Mouse (Mus musculus) hindbrain, postnatal 0 days (tissue): ENCODE results near the gene Zfp607b. TPM values are rescaled to one million over a fixed set of nuclear protein-coding genes. Genes with fewer than 3 reads are reported as not detected.

Source experiments
- ATAC-seq: fragments of 200-750 bp; cut with Nextera tagmentation; 2 replicates; pipeline ENCODE4 v1.8.0; 2017; ENCODE audit warnings: mild to moderate bottlenecking, moderate TSS enrichment, moderate library complexity
- DNase-seq: peaks from one replicate; pipeline ENCODE4 v3.0.0-alpha.2; 2015; ENCODE audit warnings: low spot score
- H3K27ac ChIP-seq: fragments of 300-500 bp; sonication (generic); 2 replicates; pipeline ENCODE4 v1.5.1; 2014; ENCODE audit warnings: mild to moderate bottlenecking
- H3K27me3 ChIP-seq: fragments of 300-500 bp; sonication (generic); 2 replicates; pipeline ENCODE4 v1.6.1; 2014; ENCODE audit warnings: low read length, mixed read lengths; ENCODE audit not compliant: insufficient read depth
- H3K36me3 ChIP-seq: fragments of 300-500 bp; sonication (generic); 2 replicates; pipeline ENCODE4 v1.6.1; 2014; ENCODE audit warnings: low read length, mixed read lengths; ENCODE audit not compliant: insufficient read depth
- H3K4me1 ChIP-seq: fragments of 300-500 bp; sonication (generic); 2 replicates; pipeline ENCODE4 v1.6.1; 2014; ENCODE audit warnings: antibody characterized with exemption, low read length, mixed read lengths; ENCODE audit not compliant: insufficient read depth
- H3K4me2 ChIP-seq: fragments of 300-500 bp; sonication (generic); 2 replicates; pipeline ENCODE4 v1.6.1; 2014; ENCODE audit warnings: low read depth, mild to moderate bottlenecking, low read length, moderate library complexity, mixed read lengths
- H3K4me3 ChIP-seq: fragments of 300-500 bp; sonication (generic); 2 replicates; pipeline ENCODE4 v1.5.1; 2014; ENCODE audit warnings: low read length
- H3K9ac ChIP-seq: fragments of 300-500 bp; sonication (generic); replicated peaks from 2 replicates; pipeline ENCODE4 v1.6.1; 2014; ENCODE audit warnings: mild to moderate bottlenecking, low read length, moderate library complexity, mixed read lengths
- H3K9me3 ChIP-seq: fragments of 300-500 bp; sonication (generic); 2 replicates; pipeline ENCODE4 v1.6.1; 2016; ENCODE audit warnings: low read length, mixed read lengths
- CTCF ChIP-seq: IDR thresholded peaks from 2 replicates; pipeline ENCODE4 v1.5.1; 2016; ENCODE audit warnings: antibody characterized with exemption, control low read depth, low read depth
- WGBS: fragments of 180-500 bp; shearing (Covaris S2); extraction: QIAGEN DNeasy Blood & Tissue Kit; methylation state at CpG from one replicate; pipeline ENCODE4 v1.1.7; 2014; 5-methylcytosine and 5-hydroxymethylcytosine counted together
- polyA plus RNA-seq: library from polyadenylated mRNA; unstranded; fragments of >200 nt; fragmentation: Nextera tagmentation; extraction: Ambion mirVana; gene quantifications from 2 replicates; pipeline ENCODE4 v1.2.1, GENCODE M21; 2015
- total RNA-seq: library from RNA; depleted of rRNA; stranded (reverse); fragments of >200 nt; gene quantifications from 2 replicates; pipeline ENCODE4 v1.2.3, GENCODE M21; 2014

The Zfp607b gene
- total and polyA plus RNA-seq, 2 experiments from 2014 or later = 5.6 to 8.5 TPM

DNA sequence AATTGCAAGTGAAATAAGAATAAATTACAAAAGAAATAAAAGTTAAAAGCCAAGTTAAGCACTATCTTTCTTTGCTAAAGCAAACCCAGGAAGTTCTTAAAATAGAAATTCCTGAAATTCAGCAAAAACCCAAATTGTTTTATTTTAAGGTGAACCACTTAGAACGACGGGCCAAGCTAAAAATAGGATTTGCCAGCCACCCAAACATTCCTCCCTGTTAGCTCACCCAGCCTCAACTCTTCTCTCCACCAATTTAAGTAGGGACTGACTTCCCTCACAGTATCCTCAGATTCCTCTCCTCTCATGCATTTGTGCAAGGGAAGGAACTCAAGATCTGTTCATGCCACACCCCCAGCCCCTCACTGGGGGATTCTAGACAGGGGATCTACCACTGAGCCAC lies 5.9 kb upstream of the Zfp607b start:
- no peak for DNase-seq
- Histone ChIP-seq H3K4me3 (no peak overlapping the region), H3K9ac (no peak overlapping the region), H3K27ac (no peak overlapping the region), H3K9me3 (no peaks in the 10 kb centered on the region), H3K36me3 (no peaks in the 10 kb centered on the region), H3K4me1 (0 out of 2 replicates have a peak, but pooled peaks cover under 1% of the 10 kb centered on the region), H3K4me2 (no peak overlapping the region), H3K27me3 (no peaks in the 10 kb centered on the region)
- ATAC-seq = no peak
- no peak for TF ChIP-seq CTCF
- 71% methylated on average over 2 of the region's 2 CpGs for WGBS

DNA sequence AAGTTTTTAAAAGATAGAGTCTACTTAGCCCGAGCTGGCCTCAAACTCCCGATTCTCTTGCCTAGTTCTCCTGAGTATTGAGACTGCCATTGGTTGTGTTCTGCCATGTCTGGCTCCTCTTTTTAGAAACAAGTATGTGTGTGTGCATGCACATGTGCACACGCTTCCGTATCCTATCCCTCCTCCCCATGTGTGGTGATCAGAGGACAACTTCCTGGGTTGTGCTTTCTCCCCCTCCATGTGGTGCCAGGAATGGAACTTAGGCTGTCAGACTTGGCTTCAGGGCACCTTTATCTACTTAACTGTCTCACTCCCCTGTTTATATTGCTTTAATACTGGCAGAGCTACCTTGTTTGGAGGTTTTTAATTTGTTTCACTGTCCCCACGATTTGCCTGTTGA lies 3.9 kb upstream of the Zfp607b start:
- peak overlapping the region; percentile 43 for H3K4me2 ChIP-seq
- no peak for ATAC-seq
- no peaks in the 10 kb centered on the region for H3K9me3 ChIP-seq
- H3K4me1 ChIP-seq = 0 out of 2 replicates have a peak, but pooled peaks cover 3% of the 10 kb centered on the region
- DNase-seq = no peak
- H3K27me3 ChIP-seq = no peaks in the 10 kb centered on the region
- H3K27ac ChIP-seq = peak overlapping the region; percentile 45; the same call in 1 of the 2 replicates
- TF ChIP-seq CTCF = no peak
- H3K36me3 ChIP-seq = no peaks in the 10 kb centered on the region
- WGBS = 36% methylated on average over 5 of the region's 5 CpGs
- H3K9ac ChIP-seq = no peak overlapping the region
- 0 out of 2 replicates have a peak overlapping the region, but pooled peaks have one; percentile 15 for H3K4me3 ChIP-seq

DNA sequence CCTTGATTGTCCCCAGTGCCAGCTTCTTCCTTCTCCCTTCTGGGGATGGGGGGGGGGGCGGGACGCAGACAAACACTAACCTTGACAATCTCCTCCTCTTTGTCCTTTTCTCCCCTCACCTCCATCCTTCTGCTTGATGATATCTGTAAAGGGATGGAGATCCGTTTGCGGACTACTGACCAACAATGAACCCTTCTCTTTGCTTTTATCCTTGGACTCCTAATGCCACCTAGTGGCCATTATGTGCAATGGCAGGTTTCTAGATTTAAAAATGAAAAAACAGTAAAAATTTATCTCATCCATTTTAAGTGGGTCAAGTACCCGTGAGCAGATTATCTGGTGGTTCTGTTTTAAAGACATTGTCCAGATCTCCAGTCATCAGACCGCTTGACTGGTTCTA lies 3.5 kb upstream of the Zfp607b start:
- WGBS = 3% methylated on average over 6 of the region's 6 CpGs
- Histone ChIP-seq H3K4me1 (0 out of 2 replicates have a peak, but pooled peaks cover 3% of the 10 kb centered on the region), H3K4me2 (peak overlapping the region; percentile 43), H3K4me3 (peak overlapping the region; percentile 15; the same call in 1 of the 2 replicates), H3K9me3 (no peaks in the 10 kb centered on the region), H3K36me3 (no peaks in the 10 kb centered on the region), H3K9ac (no peak overlapping the region), H3K27me3 (no peaks in the 10 kb centered on the region), H3K27ac (peak overlapping the region; percentile 45; the same call in 1 of the 2 replicates)
- DNase-seq (peak; percentile 72), ATAC-seq (no peak)
- peak; percentile 86 for TF ChIP-seq CTCF

DNA sequence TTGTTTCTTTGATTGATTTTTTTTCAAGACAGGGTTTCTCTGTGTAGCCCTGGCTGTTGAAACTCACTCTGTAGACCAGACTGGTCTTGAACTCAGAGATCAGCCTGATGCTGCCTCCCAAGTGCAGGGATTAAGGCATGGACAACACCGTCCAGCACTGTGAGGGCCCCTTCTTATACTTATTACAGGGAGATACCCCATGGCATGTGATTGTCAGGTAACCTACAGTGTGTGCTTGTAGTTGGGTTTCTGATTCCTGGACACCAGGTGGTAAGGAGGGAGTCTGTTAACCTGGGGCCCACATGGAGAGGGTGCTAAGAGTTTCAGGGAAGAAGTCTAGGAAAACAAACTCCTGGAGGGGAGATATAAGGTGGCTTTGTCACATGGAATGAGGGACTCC lies 2.1 kb upstream of the Zfp607b start:
- DNase-seq = no peak

DNA sequence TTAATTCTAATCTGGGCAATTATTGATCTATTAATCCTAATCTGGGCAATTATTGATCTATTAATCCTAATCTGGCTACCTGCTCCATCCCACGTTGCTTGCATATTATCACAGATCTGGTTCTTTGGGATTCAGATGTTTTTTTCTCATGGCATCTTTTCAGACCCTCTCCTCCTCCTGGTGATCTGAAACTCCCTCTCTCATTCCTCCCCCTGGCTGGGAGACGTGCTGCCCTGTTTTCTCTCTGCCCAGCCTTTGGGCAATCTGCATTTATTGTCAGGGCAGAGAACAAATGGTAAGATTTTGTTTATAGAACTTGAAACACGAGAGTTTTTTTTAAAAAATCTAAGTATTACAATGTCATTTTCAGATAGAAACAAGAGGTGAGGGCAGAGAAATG lies 1.3 kb upstream of the Zfp607b start:
- H3K4me2 ChIP-seq = 0 out of 2 replicates have a peak overlapping the region, but pooled peaks have one; percentile 70
- H3K36me3 ChIP-seq = no peaks in the 10 kb centered on the region
- 0 out of 2 replicates have a peak, but pooled peaks cover 3% of the 10 kb centered on the region for H3K4me1 ChIP-seq
- TF ChIP-seq CTCF = no peak
- no peak overlapping the region for H3K9ac ChIP-seq
- ATAC-seq (no peak), DNase-seq (no peak)
- H3K27me3 ChIP-seq = no peaks in the 10 kb centered on the region
- H3K9me3 ChIP-seq = no peaks in the 10 kb centered on the region
- no peak overlapping the region for H3K4me3 ChIP-seq
- 69% methylated on average over 3 of the region's 3 CpGs for WGBS
- no peak overlapping the region for H3K27ac ChIP-seq

More for the DNA sequence above, 2.1 kb upstream of the Zfp607b start:
- Histone ChIP-seq H3K4me3 (no peak overlapping the region), H3K36me3 (no peaks in the 10 kb centered on the region), H3K4me1 (0 out of 2 replicates have a peak, but pooled peaks cover 3% of the 10 kb centered on the region), H3K9me3 (no peaks in the 10 kb centered on the region), H3K4me2 (no peak overlapping the region), H3K27ac (no peak overlapping the region), H3K27me3 (no peaks in the 10 kb centered on the region), H3K9ac (no peak overlapping the region)
- no peak for TF ChIP-seq CTCF
- no peak for ATAC-seq
- WGBS = 74% methylated on average over 1 of the region's 1 CpGs

DNA sequence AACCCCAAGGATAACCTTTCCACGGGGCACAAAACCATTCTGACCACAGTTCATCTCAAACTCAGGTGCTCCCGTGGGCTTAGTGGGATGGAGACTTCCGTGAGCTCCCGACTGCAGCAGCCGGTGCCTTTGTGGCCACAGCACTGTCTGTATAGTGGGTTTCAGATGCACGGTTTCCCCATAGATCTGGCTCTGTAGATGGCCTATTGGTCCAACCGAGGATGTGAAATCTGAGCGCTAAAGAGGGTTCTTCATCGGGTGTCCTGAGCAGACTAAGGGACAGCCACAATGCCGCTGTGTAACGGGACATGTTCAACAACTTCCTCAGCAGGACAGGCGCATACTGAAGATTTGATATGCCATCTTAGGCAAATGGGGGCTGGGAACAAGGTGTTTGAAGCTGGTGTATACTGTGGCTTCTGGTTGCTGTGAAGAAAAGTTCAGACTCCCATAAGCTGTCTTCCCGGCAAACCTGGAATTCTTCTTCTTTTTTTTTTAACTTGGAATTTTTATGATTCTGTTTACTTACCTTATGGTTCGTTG lies 823 bp upstream of the Zfp607b start:
- DNase-seq (no peak), ATAC-seq (no peak)
- Histone ChIP-seq H3K36me3 (no peaks in the 10 kb centered on the region), H3K9ac (peak overlapping the region; percentile 47), H3K4me2 (peak overlapping the region; percentile 70), H3K4me1 (0 out of 2 replicates have a peak, but pooled peaks cover 3% of the 10 kb centered on the region), H3K9me3 (no peaks in the 10 kb centered on the region), H3K27ac (peak overlapping the region; percentile 78), H3K4me3 (peak overlapping the region; percentile 38), H3K27me3 (no peaks in the 10 kb centered on the region)
- 31% methylated on average over 14 of the region's 14 CpGs for WGBS
- TF ChIP-seq CTCF = no peak

DNA sequence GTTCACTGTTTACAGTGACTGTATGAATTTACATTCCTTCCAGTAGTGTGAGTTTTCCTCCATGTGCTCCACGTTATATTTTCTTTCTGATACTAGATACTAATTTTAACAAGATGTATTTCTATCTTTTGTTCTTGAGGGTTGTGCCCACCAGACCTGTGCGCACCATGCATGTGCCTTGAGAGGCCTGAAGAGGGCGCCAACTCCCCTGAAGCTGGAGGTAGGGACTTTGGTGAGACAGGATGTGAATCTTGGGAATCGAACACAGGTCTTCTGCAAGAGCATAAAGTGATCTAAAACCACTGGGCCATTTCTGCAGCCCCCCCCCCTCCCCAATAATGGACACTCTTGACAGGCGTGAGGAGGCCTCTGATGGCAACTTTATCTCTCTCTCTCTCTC lies 1.9 kb downstream of the Zfp607b start:
- H3K4me1 ChIP-seq = 0 out of 2 replicates have a peak, but pooled peaks cover 3% of the 10 kb centered on the region
- H3K27ac ChIP-seq = no peak overlapping the region
- 39% methylated on average over 5 of the region's 5 CpGs for WGBS
- H3K9ac ChIP-seq = no peak overlapping the region
- H3K36me3 ChIP-seq = no peaks in the 10 kb centered on the region
- no peaks in the 10 kb centered on the region for H3K27me3 ChIP-seq
- TF ChIP-seq CTCF = peak; percentile 77
- DNase-seq (peak; percentile 66), ATAC-seq (no peak)
- H3K4me2 ChIP-seq = no peak overlapping the region
- no peaks in the 10 kb centered on the region for H3K9me3 ChIP-seq
- H3K4me3 ChIP-seq = no peak overlapping the region
